Mouse (Mus musculus) heart, embryonic 12.5 days (tissue): Measurements from ENCODE around the gene 2900026A02Rik. TPM values are rescaled to one million over a fixed set of nuclear protein-coding genes. Genes with fewer than 3 reads are reported as not detected.

Experiments used
- ATAC-seq: fragments of 200-750 bp; cut with Nextera tagmentation; 2 replicates; pipeline ENCODE4 v1.8.0; 2017; ENCODE audit warnings: moderate TSS enrichment, moderate library complexity; ENCODE audit not compliant: insufficient number of reproducible peaks, low FRiP score
- H3K27ac ChIP-seq: fragments of 300-500 bp; sonication (generic); 2 replicates; pipeline ENCODE4 v1.5.1; 2016; ENCODE audit warnings: mild to moderate bottlenecking, moderate library complexity; ENCODE audit not compliant: poor library complexity, severe bottlenecking
- H3K27me3 ChIP-seq: fragments of 300-500 bp; sonication (generic); replicated peaks from 2 replicates; pipeline ENCODE4 v1.6.1; 2016; ENCODE audit warnings: mild to moderate bottlenecking, moderate library complexity
- H3K36me3 ChIP-seq: fragments of 300-500 bp; sonication (generic); 2 replicates; pipeline ENCODE4 v1.6.1; 2016; ENCODE audit warnings: mild to moderate bottlenecking, moderate library complexity
- H3K4me1 ChIP-seq: fragments of 300-500 bp; sonication (generic); replicated peaks from 2 replicates; pipeline ENCODE4 v1.6.1; 2016; ENCODE audit warnings: mild to moderate bottlenecking
- H3K4me2 ChIP-seq: fragments of 300-500 bp; sonication (generic); 2 replicates; pipeline ENCODE4 v1.6.1; 2016; ENCODE audit warnings: mild to moderate bottlenecking, moderate library complexity
- H3K4me3 ChIP-seq: fragments of 300-500 bp; sonication (generic); 2 replicates; pipeline ENCODE4 v1.5.1; 2016; ENCODE audit warnings: mild to moderate bottlenecking
- H3K9ac ChIP-seq: fragments of 300-500 bp; sonication (generic); 2 replicates; pipeline ENCODE4 v1.6.1; 2016; ENCODE audit warnings: mild to moderate bottlenecking, moderate library complexity
- H3K9me3 ChIP-seq: fragments of 300-500 bp; sonication (generic); replicated peaks from 2 replicates; pipeline ENCODE4 v1.6.1; 2016; ENCODE audit warnings: mild to moderate bottlenecking, moderate library complexity
- WGBS: fragments of 180-500 bp; shearing (Covaris S2); methylation state at CpG from one replicate; pipeline ENCODE4 v1.1.7; 2016; 5-methylcytosine and 5-hydroxymethylcytosine counted together
- polyA plus RNA-seq: library from polyadenylated mRNA; unstranded; fragments of >200 nt; fragmentation: Nextera tagmentation; extraction: Ambion mirVana; gene quantifications from 2 replicates; pipeline ENCODE4 v1.2.1, GENCODE M21; 2016

The 2900026A02Rik gene
- polyA plus RNA-seq, 1 experiment from 2014 or later, result 20.0 TPM

- Histone ChIP-seq H3K27ac (no peak overlapping the region), H3K4me2 (peak overlapping the region; percentile 6; the same call in 1 of the 2 replicates), H3K36me3 (no peaks in the 10 kb centered on the region), H3K9me3 (no peaks in the 10 kb centered on the region), H3K9ac (no peak overlapping the region), H3K4me3 (no peak overlapping the region), H3K27me3 (0 out of 2 replicates have a peak, but pooled peaks cover 3% of the 10 kb centered on the region), H3K4me1 (peaks cover 23% of the 10 kb centered on the region)
- WGBS, result 32% methylated on average over 24 of the region's 24 CpGs
- peak; percentile 39 for ATAC-seq
Measured at GRCm38 (mm10) chr5:113174916-113175692, 45.9 kb downstream of the 2900026A02Rik start.

GRCm38 (mm10) chr5:113173318-113173717 lies 47.7 kb downstream of the 2900026A02Rik start:
- H3K27ac ChIP-seq, result no peak overlapping the region
- 9% methylated on average over 5 of the region's 5 CpGs for WGBS

DNA sequence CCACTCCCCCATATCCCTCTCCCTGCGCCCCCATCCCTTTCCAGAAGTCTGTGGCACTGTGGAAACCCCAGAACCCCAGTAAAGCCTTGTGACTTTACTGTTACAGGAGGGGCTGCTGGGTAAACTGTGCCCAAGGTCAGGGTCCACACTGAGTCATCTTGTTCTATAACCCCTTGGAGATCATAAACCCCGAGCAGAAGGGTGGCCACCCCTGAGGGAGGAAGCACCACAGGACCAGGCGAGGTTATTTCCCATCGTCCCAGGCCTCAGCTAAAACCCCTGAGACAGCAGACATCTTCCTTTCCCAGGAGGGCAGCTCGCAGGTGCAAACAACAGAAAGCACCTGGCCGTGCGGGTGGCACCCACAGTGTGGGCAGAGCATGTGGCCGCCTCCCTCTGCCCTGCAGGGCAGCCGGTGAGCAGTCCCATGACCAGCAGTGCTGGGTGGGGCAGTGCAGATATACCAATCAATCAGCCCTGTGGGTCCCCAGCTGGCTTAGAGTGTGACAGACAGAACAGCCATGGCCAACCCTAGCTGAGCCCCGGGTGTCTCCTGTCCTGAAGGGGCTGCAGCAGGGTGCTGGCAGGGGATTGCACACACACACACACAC lies 49.0 kb downstream of the 2900026A02Rik start:
- Histone ChIP-seq H3K36me3 (no peaks in the 10 kb centered on the region), H3K27me3 (0 out of 2 replicates have a peak, but pooled peaks cover 3% of the 10 kb centered on the region), H3K4me1 (peaks cover 17% of the 10 kb centered on the region; the same call in 1 of the 2 replicates), H3K9me3 (no peaks in the 10 kb centered on the region; the same call in 1 of the 2 replicates), H3K4me2 (no peak overlapping the region), H3K9ac (no peak overlapping the region), H3K27ac (no peak overlapping the region), H3K4me3 (no peak overlapping the region)
- no peak for ATAC-seq
- WGBS, result 74% methylated on average over 10 of the region's 10 CpGs

More at GRCm38 (mm10) chr5:113173318-113173717, 47.7 kb downstream of the 2900026A02Rik start:
- no peaks in the 10 kb centered on the region for H3K36me3 ChIP-seq
- ATAC-seq, result no peak
- H3K9me3 ChIP-seq, result no peaks in the 10 kb centered on the region; the same call in 1 of the 2 replicates
- no peak overlapping the region for H3K4me3 ChIP-seq
- H3K27me3 ChIP-seq, result 0 out of 2 replicates have a peak, but pooled peaks cover 3% of the 10 kb centered on the region
- H3K4me2 ChIP-seq, result no peak overlapping the region
- H3K9ac ChIP-seq, result no peak overlapping the region
- peaks cover 17% of the 10 kb centered on the region; the same call in 1 of the 2 replicates for H3K4me1 ChIP-seq

GRCm38 (mm10) chr5:113170064-113170754 lies 50.8 kb downstream of the 2900026A02Rik start:
- Histone ChIP-seq H3K9me3 (no peaks in the 10 kb centered on the region; the same call in 1 of the 2 replicates), H3K4me1 (peaks cover 32% of the 10 kb centered on the region), H3K4me3 (no peak overlapping the region), H3K9ac (no peak overlapping the region), H3K27ac (no peak overlapping the region), H3K36me3 (no peaks in the 10 kb centered on the region), H3K27me3 (0 out of 2 replicates have a peak, but pooled peaks cover 3% of the 10 kb centered on the region), H3K4me2 (no peak overlapping the region)
- ATAC-seq, result no peak
- 81% methylated on average over 11 of the region's 11 CpGs for WGBS

DNA sequence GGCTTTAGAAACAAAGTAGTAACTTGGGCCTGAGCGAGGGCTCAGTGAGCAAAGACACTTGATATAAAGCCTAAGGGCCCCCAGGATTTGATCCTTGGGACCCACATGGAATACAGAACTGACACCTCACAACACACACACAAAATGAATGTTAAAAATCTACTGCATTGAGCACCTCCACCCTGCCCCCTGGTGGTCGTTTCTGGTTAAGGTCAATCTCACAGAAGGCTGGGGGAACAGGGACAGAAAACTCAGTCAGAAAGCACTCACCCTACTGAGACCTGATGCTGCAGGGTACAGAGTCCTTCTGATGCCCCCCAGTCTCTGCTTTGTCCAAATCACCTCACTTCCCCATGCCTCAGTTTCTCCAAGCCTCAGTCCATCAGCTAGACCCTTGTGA lies 53.3 kb downstream of the 2900026A02Rik start:
- H3K4me2 ChIP-seq, result no peak overlapping the region
- no peaks in the 10 kb centered on the region for H3K36me3 ChIP-seq
- H3K27me3 ChIP-seq, result no peaks in the 10 kb centered on the region
- H3K4me3 ChIP-seq, result no peak overlapping the region
- no peaks in the 10 kb centered on the region; the same call in 1 of the 2 replicates for H3K9me3 ChIP-seq
- ATAC-seq, result no peak
- no peak overlapping the region for H3K27ac ChIP-seq
- H3K4me1 ChIP-seq, result peaks cover 44% of the 10 kb centered on the region
- H3K9ac ChIP-seq, result no peak overlapping the region
- 44% methylated on average over 2 of the region's 2 CpGs for WGBS

- Histone ChIP-seq H3K9ac (no peak overlapping the region), H3K27me3 (no peaks in the 10 kb centered on the region), H3K9me3 (no peaks in the 10 kb centered on the region; the same call in 1 of the 2 replicates), H3K4me3 (no peak overlapping the region), H3K36me3 (no peaks in the 10 kb centered on the region), H3K4me2 (peak overlapping the region; percentile 38; the same call in 1 of the 2 replicates), H3K4me1 (peaks cover 61% of the 10 kb centered on the region), H3K27ac (peak overlapping the region; percentile 65)
- no peak for ATAC-seq
- whole genome bisulfite sequencing, result 38% methylated on average over 11 of the region's 11 CpGs
Measured at GRCm38 (mm10) chr5:113165481-113165880, 55.6 kb downstream of the 2900026A02Rik start.

DNA sequence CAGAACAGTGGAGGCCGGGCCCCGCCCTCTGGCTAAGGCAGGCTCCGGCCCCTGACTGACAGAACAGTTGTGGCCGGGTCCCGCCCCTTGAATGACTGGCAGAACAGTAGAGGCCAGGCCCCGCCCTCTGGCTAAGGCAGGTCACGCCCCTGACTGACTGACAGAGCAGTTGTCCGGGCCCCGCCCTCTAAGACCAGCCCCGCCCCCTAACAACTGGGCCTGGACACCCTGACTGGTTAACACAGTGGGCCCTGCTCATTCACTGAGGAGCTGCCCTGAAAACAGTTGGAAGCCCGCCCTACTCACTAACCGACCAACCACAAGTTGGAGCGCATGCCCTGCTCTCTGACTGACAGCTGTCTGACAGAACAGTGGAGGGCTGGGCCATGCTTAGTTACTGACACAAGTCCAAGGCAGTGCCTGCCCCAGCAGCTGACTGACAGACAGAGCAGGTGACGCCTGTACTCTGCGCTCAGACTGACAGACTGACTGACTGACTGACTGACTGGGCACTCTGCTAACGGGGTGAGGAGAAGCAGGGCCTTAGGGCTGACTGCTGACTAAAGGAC lies 56.1 kb downstream of the 2900026A02Rik start:
- peak; percentile 93 for ATAC-seq
- WGBS, result 6% methylated on average over 16 of the region's 16 CpGs
- no peak overlapping the region for H3K4me3 ChIP-seq

DNA sequence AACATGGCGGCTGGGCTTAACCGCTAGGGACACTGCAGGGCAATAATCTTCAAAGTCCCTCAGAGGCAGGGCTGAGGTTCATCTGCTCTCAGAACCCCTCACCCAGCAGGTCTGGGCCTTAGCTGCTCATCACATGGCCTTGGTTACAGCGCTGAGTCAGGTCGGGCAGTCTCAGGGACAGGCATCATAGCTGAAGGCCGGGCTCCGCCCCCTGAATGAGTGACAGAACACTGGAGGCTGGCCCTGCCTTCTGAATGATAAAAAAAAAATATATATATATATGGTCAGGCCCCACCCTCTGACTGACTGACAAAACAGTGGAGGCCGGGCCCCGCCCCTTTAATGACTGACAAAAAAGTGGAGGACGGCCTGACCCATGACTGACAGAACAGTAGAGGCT lies 56.6 kb downstream of the 2900026A02Rik start:
- Histone ChIP-seq H3K4me2 (peak overlapping the region; percentile 38), H3K9ac (no peak overlapping the region), H3K27ac (peak overlapping the region; percentile 65; the same call in 1 of the 2 replicates), H3K4me3 (no peak overlapping the region), H3K36me3 (no peaks in the 10 kb centered on the region), H3K4me1 (peaks cover 71% of the 10 kb centered on the region), H3K27me3 (no peaks in the 10 kb centered on the region), H3K9me3 (no peaks in the 10 kb centered on the region)
- peak; percentile 75 for ATAC-seq
- WGBS, result 21% methylated on average over 9 of the region's 9 CpGs

More for the DNA sequence above, 56.1 kb downstream of the 2900026A02Rik start:
- H3K36me3 ChIP-seq, result no peaks in the 10 kb centered on the region
- no peak overlapping the region for H3K9ac ChIP-seq
- peak overlapping the region; percentile 38 for H3K4me2 ChIP-seq
- H3K9me3 ChIP-seq, result no peaks in the 10 kb centered on the region; the same call in 1 of the 2 replicates
- H3K27ac ChIP-seq, result peak overlapping the region; percentile 65
- peaks cover 66% of the 10 kb centered on the region for H3K4me1 ChIP-seq
- no peaks in the 10 kb centered on the region for H3K27me3 ChIP-seq

GRCm38 (mm10) chr5:113163116-113163515 lies 57.9 kb downstream of the 2900026A02Rik start:
- WGBS, result under 1% methylated on average over 13 of the region's 13 CpGs
- H3K9me3 ChIP-seq, result no peaks in the 10 kb centered on the region
- H3K36me3 ChIP-seq, result no peaks in the 10 kb centered on the region
- peaks cover 84% of the 10 kb centered on the region for H3K4me1 ChIP-seq
- H3K4me2 ChIP-seq, result peak overlapping the region; percentile 76
- no peak for ATAC-seq
- peak overlapping the region; percentile 55 for H3K9ac ChIP-seq
- H3K27ac ChIP-seq, result no peak overlapping the region
- peak overlapping the region; percentile 41 for H3K4me3 ChIP-seq
- no peaks in the 10 kb centered on the region for H3K27me3 ChIP-seq

GRCm38 (mm10) chr5:113162699-113163098 lies 58.3 kb downstream of the 2900026A02Rik start:
- Histone ChIP-seq H3K27me3 (no peaks in the 10 kb centered on the region), H3K4me3 (peak overlapping the region; percentile 41), H3K4me2 (peak overlapping the region; percentile 76), H3K9ac (peak overlapping the region; percentile 55), H3K27ac (no peak overlapping the region), H3K9me3 (no peaks in the 10 kb centered on the region), H3K4me1 (peaks cover 88% of the 10 kb centered on the region), H3K36me3 (no peaks in the 10 kb centered on the region)
- WGBS, result 4% methylated on average over 9 of the region's 9 CpGs
- ATAC-seq, result no peak
